8 mouse cellular contexts compared by ENCODE assay signal in the genomic region with DNA sequence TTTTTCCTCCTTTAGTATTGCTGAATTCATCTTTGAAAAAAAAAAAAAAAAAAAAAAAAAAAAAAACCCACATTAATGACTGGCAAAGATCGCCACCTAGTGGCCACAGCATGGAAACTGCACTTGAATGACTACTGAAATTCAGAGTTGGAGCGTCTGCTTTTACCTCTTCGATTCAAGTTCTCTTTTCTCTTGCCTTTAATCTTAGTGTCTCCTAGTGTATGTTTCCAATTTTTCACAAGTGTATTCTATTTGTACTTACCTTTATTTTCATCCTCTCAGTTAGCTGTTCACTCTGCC.
DNase-seq lines count a peak whose midpoint lies in the region; ATAC-seq and TF ChIP-seq lines count a peak whose summit lies in the region.

No protein-coding gene starts in this region.

- ATAC-seq in megakaryocyte, adult 5-6 weeks (ENCODE audit: poor library complexity, severe bottlenecking) = peak; percentile 86

- no peaks in the 10 kb centered on the region for H3K36me3 ChIP-seq in E14TG2a.4 (ENCODE audit: insufficient read depth, low read length)

- H3K4me3 ChIP-seq in E14TG2a.4 (replicated peaks; ENCODE audit: low read length) = no peak overlapping the region
- H3K4me3 ChIP-seq in cortical plate, adult 2 months (ENCODE audit: insufficient read depth, low read length) = no peak overlapping the region

- H3K27ac ChIP-seq in cortical plate, adult 2 months (ENCODE audit: insufficient read depth, low read length) = no peak overlapping the region

- H3K27me3 ChIP-seq in E14TG2a.4 (ENCODE audit: insufficient read depth, low read length) = no peaks in the 10 kb centered on the region

- DNase-seq in cerebellum, postnatal 25 days = peak; percentile 22 to 58
- no peak for DNase-seq in cerebellum, adult 11 months
- peak; percentile 31 for DNase-seq in layer of hippocampus, adult 9-10 months (ENCODE audit: low spot score)
- no peak for DNase-seq in layer of hippocampus, postnatal 36 days
- DNase-seq in urinary bladder, adult 2 months (ENCODE audit: low spot score) = no peak

- TF ChIP-seq CTCF in E14TG2a.4 (conservative IDR thresholded peaks at IDR 0.05; ENCODE audit: low read length) = peak; percentile 84
- TF ChIP-seq CTCF in cortical plate, adult 2 months (IDR thresholded peaks at IDR 0.05; ENCODE audit: extremely low read depth, insufficient read depth, low read length) = peak; percentile 58

- H3K9me3 ChIP-seq in E14TG2a.4 (ENCODE audit: low read length) = no peaks in the 10 kb centered on the region

- no peaks in the 10 kb centered on the region for H3K4me1 ChIP-seq in E14TG2a.4 (replicated peaks; ENCODE audit: low read depth, low read length)
- H3K4me1 ChIP-seq in cortical plate, adult 2 months (ENCODE audit: control insufficient read depth, insufficient read depth, low read length) = no peaks in the 10 kb centered on the region

- no peak for TF ChIP-seq POLR2A in cortical plate, adult 2 months (IDR thresholded peaks at IDR 0.05; ENCODE audit: extremely low read depth, insufficient read depth, low read length)

Comparison
In these comparisons a context has a peak if more than half of its experiments do, and no peak if none do; other contexts are left out.
1. DNase-seq: peak in cerebellum, postnatal 25 days (2 of 2) and layer of hippocampus, adult 9-10 months (single experiment); none in cerebellum, adult 11 months (single experiment), layer of hippocampus, postnatal 36 days (0 of 2) and urinary bladder, adult 2 months (single experiment).